Mouse (Mus musculus): ENCODE measurements around the gene Gm49630.
"Not testable (repeated sequence)": the region's sequence is repeated elsewhere in the genome, so short reads cannot be mapped to it uniquely, and the experiment has no call there.

Gene Gm49630

DNA sequence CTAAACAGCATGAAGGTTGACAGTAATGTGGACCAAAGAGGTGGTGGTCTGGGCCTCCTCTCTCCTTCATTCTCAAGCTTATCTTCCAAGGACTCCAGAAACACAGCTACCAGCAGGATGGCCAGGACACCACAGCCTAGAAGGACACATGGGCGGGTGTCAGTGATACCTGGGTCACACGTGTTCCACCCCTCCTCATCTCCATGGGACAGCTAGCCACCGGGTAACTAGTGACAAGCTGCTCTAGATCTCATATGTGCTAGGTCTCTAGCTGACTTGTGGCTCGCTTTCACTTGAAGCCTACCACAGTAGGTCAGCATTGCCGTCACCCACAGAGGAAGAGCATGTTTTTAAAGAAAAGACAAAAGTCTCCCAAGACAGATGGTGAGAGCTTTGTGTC, at the start of gene Gm49630:
Gm49630 (minus strand) TSS at position 101 of the 400 bp plus-strand sequence.
- not testable (repeated sequence) for DNase-seq

DNA sequence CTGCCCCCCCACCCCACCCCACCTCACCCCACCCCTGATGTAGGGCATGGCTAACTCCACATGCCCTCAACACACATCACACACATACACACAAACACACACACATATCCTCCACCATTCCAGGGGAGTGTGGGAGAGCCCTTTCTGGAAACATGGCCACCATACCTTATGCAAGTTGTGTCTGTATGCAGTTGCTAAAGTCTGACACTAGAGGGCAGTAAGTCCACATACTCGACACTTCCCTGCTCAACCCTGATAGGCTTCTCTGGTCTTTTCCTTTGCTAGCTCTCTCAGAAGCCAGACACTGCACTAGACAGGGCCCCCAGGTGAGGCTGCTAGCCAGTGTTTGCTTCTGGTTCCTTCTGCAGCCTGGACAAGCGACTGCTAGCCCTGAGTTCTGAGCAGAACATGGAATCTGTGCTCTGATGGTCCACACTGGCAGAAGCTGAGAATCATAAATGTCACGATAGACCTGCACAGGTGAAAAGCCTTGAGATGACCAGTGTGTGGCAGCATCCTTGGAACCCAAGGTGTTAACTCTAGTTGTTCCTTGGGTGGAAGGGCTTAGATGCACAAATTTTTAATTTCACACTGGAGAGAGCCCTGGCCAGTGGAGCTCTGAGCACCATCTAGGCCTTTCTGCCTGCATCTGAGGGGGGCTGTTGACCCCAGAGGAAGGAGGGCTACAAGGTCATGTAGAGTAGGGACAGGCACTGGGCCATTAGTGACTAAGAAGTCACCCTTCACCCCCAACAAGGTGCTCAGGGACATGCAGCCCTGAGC, 48.6 kb upstream of the Gm49630 start:
- not testable (repeated sequence) for DNase-seq

DNA sequence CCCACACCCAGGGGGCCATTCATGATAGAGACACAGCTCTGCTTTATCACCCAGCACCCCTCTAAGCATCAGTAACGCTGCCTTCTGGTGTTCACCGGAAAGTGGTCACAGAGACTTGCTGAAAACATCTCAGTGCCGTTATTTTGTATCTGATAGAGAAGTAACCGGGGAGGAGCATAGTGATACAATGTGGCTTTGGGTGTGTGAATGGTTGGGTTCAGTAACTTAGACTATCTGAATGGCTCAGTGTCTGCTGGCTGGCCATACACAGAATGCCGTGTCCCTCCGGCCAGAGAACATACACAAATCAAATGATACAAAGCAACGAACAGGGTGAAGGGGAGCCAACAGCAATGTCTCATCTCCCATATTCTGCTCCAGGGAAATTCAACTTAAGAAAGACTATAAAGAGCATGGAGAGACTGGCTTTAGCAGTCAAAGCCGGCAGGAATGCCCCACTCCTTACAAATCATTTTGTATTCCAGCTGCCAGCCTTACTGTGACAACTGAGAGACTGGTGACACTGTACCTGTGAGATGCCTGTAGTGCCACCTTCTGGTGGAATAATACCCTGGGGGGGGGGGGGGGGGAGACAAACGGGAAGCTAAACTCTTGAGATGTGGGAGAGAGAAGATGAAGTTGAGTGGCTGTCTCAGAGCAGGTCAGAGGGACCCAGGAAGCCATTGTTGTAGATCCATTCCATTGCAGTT, 43.0 kb upstream of the Gm49630 start:
- not testable (repeated sequence) for DNase-seq

DNA sequence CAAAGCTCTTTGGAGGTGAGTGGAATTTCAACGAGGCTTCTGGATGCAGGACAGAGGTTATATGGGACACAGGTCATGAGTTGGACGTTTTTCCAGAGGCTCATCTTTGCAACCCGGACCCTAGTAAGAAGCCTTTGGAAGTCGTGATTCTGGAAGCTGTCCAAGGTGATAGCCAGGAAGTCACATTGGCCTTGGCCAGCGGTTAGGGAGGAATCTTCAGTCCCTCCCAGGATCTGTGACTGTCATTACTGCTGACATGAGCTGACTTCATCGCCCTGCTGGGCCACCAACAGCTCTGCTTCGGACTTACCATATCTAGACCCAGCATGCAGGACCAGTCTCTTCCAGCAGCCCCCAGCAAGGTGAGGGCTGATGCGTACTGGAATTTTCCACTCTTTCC, 41.6 kb upstream of the Gm49630 start:
- DNase-seq = not testable (repeated sequence)

DNA sequence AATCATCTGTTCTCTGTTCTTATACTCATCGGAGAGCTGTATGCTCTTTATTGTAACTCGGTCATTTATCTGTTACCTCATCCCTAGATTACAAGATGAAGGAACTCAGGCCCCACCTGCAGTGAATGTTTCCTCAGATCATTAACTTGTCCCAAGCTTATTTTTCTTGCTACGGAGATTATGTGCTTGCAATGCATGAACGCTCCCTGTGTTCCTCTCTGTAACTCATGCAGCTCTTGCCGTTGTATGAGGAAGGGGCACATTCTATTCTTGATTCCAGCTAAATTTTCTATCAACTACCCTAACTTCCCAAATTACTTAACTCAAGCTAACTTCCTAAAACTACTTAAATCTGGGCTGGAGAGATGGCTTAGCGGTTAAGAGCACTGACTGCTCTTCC, 28.0 kb upstream of the Gm49630 start:
- DNase-seq = not testable (repeated sequence)

DNA sequence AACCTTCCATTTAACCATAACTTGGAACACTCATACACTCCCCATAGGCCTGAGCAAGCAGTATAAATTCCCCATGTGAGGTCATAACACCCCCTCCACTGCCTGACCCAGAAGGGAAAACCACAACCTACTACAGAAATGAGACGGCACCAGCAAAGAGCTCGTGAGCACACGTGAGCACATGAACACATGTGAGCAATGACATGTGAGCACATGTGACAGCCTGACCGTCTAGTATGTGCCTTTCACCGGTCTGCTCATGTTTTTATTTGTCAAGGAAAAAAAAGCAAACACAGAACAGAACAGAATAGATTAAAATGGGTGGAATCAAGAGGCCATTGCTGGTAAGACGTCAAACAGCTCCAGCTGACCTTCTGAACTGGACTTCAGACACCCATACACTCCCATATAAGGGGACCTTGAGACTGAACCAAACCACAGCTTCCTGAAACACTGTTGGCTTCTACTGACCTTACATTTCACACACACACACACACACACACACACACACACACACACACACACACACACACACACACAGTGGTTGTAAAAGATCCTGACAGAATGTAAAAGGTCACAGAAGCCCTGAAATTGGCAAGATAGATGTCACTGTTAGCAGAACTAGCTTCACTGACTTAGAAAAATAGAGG, 26.5 kb upstream of the Gm49630 start:
- DNase-seq = not testable (repeated sequence)

DNA sequence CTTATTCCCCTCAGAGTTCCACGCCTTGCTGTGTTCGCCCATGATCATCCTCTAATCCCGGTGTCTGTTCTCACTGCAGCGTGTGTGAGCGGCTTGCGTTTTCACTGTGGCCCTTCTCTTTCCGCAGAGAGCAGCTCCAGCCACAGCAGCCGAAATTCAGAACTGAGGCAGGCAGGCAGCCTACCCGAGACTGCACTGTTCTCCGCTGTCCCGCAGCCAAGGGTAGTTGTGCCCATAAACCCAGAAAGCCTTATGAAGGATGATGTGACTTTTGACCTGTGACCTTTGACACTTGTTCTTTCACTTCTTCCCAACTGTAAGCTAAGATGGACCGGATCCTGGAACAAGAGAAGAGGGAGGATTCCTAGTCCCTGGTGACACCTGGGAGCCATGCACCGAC, 25.3 kb upstream of the Gm49630 start:
- DNase-seq = not testable (repeated sequence)

DNA sequence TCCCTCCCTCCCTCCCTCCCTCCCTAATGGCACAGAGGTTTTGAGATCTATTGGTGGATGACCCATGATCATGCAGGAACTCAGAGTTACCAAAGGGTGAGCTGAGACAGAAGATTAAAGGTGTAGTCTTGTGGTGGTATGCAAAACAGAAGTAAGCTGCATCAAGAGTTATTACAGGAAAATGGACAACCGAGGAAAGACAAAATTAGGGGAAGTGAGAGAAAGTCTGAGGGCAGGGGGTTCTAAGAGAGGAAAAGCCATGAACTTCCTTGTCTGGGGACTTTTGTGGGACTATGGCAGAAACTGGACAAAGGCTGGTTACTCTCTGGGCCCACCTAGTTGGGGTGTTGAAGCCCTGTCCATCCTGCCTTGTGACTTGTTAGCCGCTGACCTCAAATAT, 24.5 kb upstream of the Gm49630 start:
- not testable (repeated sequence) for DNase-seq

DNA sequence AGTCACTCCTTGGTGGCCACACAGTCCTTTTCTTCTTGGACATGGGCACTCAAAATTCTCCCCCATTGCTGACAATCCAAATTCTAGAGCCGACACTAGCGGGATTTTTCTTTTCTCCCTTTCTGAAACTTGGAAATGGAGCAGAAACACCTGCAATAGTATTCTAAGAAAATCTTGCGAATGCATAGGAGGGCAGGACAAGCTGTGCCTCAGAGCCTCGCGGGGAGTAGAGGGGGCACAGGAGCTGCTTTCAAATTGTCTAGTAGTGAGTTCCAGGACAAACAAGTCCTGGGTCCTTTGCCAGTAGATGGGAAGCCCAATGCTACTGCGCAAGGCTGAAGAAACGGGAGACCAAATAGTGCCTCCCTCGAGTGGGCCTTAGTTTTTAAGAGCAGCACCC, 23.9 kb upstream of the Gm49630 start:
- DNase-seq = not testable (repeated sequence)

DNA sequence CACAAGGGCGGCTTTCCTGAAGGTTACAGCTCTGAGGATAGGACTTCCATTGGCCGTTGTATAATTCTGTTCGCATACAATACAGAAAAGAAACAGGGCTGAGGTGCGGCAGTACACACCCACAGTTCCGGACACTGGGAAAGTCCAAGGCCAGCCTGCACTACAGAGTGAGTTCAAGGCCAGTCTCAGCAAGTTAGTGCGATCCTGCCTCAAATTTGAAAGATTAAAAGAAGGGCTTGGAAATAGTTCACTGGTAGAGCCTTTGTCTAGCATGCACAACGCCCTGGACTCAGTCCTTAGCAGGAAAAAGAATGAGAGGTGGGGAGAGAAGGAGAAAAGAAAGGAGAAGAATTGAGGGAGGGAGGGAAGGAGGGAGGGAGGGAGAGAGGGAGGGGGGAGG, 23.3 kb upstream of the Gm49630 start:
- DNase-seq = not testable (repeated sequence)

DNA sequence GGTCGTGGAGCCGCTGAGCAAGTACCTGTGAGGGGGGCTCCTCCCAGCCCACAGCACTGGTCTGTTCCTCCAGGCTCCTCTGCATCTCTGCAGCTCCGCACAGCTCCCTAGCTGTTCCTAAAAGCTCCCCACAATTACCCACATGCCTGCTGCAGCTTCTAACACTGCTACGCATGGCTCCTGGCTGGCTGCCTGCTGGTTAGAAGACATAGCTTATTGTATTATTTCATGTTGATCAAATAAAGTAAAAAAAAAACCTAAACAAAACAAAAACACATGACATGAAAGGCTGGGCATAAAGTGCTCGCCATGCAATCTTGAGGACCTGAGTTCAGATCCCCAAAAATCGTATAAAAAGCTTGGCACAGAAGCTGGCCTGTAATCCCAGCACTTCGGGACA, 18.1 kb upstream of the Gm49630 start:
- not testable (repeated sequence) for DNase-seq

DNA sequence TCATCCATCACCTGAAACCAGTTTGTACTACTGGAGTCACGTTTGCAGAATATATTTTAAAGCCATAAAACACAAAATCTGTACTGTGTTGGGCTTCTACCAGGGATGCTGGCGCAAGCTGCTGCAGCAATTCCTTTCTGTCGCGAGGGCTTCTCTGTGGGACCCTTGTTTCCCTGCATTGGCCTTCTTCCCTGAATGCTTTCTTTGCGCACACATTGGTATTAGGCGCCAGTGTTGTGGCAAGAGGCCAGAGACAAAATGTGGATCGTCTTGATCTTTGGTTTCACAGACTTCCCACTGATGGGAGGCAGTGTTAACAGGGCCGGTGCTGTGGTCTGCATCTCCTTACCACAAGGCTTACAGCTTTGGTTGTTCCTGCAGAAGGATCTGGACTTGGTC, 17.2 kb upstream of the Gm49630 start:
- not testable (repeated sequence) for DNase-seq

DNA sequence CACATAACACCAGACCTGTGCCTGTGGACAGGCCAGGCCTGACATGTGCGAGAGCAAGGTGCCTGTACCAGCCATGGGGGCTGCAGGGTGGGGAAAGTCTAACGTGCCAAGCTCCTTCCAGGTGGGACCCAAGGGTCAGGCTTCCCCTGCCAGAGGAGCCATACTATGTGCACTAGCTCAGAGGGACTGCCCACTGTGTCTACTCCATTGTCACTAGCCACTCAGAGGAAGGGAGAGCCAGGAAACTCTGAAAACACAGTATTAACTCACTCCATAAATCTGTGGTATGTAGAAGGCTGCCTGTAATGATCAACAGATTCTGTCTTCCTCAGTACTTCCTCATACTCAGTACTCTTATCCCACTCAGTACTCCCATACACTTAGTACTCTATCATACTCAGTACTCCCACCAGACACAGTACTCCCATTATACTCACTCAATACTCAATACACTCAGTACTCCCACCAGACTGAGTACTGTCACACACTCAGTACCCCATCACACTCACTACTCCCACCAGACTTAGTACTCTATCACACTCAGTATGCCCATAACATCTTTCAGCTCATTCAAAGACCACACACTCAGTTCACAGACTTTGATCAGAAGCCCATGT, 16.7 kb upstream of the Gm49630 start:
- DNase-seq = not testable (repeated sequence)

DNA sequence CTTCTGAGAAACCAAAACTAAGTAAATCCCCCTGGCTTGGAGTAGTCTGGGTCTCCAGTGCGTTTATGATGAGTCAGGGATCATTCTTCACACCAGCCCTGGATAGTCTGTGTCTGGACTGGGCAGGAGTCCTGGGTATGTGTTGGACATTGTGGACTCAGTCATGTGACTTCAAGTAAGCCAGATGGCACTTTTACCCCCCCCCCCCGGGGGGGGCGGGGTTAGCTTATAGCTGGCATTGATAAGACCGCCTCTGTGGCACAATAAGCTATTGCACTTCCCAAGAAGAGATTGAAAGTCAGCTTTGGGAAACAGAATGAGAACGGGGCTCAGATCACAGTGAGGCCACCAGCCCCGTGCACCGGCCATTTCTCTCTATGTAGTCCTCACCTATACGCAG, 14.2 kb upstream of the Gm49630 start:
- not testable (repeated sequence) for DNase-seq

DNA sequence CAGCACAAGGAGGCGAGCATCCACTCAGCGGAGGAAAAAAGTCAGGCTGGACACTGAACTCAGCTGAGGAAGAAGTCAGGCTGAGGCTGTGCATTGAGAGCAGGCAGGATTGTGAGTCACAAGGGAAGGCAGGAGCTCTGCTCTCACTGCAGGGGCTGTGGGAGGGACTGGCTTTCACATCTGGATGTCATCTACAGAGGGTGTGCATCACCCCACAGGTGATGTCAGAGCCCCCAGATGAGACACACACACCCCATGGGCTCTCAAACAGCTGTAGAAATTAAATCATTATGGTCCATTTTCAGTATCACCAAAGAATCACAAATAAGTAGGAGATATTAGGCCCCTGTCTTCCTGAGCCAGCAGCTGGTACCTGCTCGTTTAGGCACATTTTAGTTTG, 13.6 kb upstream of the Gm49630 start, which contains the start of gene Unc93a2:
Unc93a2 (minus strand) TSS at position 101 of the 400 bp plus-strand sequence.
- not testable (repeated sequence) for DNase-seq

DNA sequence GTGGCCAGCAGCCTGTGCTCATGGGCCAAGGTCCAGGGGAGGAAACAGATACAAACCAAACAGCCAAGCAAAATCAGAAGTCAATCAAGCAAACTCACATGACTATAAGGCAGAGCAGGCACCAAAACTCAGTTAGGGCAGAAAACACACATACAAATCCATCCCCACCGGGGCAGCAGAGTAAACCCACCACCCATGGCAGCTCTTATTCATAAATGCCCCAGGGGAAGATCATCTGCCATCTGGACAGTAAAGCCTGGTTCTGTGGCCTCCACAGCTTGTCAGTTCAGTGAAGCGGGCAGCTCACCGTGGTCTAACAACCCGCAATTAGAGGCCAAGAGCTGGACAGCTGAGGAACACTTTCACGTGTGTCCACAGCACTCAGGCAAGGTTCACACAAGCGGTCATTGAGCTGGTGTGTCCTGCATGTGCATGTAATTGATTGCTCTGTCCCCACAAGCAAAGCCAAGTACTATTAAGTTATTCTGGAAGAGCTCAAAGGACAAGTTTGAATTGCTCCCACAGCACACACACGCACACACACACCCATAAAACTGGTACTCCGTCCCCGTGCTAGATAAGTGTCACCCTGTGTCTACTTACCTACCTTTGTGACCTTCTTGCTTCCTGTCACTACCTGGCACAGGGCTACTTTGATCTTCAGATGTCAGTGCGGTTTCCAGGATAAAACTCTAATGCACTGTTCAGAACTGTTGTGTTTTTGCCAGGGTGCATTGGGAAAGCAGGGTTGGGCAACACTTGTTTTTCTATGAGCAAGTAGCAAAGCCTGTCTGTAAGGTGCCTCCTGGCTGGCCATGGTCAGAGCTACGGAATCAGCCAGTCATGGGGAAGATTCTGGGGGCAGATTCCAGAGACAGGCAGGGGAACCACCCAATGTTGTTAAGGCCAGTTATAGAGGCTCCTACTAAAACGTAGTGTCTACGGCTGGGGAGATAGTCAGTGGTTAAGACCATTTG, 11.7 kb upstream of the Gm49630 start:
- not testable (repeated sequence) for DNase-seq

DNA sequence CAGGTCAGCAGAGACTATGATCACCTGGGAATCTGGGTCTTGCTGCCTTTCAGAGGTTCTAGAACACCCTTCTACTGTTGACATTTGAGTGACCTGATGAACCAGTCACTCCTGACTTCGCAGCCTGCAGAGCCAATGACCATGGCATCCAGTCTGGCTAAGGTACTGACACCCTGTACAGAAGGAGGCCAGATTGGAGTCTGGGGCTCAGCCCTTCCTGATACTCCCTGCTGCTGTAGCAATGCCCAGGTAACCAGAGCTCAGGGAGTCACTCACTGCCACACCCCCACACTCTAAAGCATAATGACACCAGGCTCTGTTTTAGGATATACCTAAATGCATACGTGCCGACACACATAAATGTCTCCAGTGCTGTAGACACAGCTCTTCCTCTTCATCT, 10.9 kb upstream of the Gm49630 start:
- DNase-seq = not testable (repeated sequence)

DNA sequence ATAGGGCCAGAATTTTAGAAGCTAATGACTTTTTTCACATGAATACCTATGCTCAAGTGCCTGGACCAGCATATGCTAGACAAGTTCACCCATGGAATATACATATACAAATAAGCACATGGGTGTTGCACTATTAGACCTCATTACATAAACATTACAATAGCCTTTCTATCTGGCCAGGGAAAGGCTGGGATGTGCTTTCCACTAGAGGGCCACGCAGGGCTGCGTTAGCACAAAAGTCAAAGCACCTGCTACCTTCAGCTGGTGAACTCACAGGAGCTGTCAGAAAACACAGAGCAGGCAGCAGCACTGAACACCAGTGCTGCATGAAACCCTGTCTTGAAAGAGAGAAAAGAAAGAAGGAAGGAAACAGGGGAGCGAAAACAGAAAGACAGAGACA, 6.1 kb upstream of the Gm49630 start:
- DNase-seq = not testable (repeated sequence)

DNA sequence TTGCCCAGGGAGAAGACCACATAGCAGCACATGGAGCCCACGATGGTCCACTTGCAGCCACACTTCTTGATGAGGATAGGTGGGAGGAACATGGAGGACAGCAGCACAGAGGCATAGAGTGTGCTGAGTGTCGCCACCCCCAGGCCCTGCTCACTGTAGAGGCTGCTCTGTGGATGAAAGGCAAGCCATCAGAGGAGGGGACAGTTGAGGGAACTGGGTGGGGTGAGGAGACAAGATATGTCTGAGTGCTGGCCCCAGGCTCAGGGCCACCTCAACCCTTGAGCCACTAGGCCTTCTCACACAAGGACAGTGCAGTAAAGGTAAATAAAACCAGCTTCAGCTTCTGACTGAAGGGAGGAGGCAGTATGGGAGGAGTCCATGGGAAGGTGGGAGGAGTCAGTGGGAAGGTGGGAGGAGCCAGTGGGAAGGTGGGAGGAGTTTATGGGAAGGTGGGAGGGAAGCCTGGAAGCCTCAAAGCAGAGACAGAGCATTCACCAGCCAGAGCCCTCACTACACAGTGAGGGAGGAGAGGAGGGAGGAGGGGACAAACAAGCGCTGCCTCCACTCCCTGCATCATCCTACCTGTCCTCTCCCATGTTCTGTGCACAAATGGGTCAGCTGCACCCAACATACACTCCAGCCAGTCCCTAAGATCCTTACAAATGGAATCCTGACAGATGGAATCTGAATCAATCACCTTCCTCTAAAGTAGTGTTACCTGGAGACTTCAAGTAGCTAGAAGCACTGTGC, 5.3 kb upstream of the Gm49630 start:
- DNase-seq = not testable (repeated sequence)

DNA sequence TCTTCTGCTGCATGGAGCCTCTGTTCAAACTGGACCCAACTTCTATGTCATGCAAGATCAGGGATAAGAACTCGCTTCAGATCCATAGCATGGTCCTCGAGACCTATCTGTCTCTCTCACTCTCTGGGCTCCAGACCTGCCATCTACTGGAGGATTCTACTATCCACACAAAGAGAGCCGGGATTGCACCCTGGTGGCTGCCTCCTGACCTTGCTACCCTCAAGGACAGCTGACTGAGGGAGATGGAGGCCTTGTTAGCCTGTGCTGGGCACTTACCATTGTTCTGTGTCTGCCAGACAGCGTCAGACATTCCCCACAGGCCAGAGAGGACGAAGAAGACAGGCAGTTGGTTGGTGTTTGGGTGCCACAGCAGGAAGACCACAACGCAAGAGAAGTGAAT, 2.4 kb downstream of the Gm49630 start:
- DNase-seq = not testable (repeated sequence)

Measured in cerebellum, adult 11 months (tissue).